Mouse (Mus musculus): ENCODE data around the gene Ugt1a6a.

- TF ChIP-seq CTCF (IDR thresholded peaks at IDR 0.05; ENCODE audit: extremely low read depth, insufficient read length, insufficient replicate concordance, low read depth, low read length) (no peak), POLR2A (IDR thresholded peaks at IDR 0.05; ENCODE audit: low read depth, low read length) (no peak)
Measured at GRCm38 (mm10) chr1:88227482-88227881, 92.9 kb downstream of the Ugt1a6a start.

All from small intestine, adult 2 months (tissue).